Mouse (Mus musculus) kidney, adult 2 months (tissue): Measurements from ENCODE around the gene Rnft2.

Experiments
- CTCF ChIP-seq: fragments of 200-500 bp; conservative IDR thresholded peaks from 2 replicates; pipeline ENCODE4 v1.5.1; 2011; ENCODE audit warnings: low read depth, mild to moderate bottlenecking, control low read depth, low read length, moderate library complexity, mixed read lengths; ENCODE audit not compliant: insufficient read depth, insufficient read length
- POLR2A ChIP-seq: fragments of 200-500 bp; IDR thresholded peaks from one replicate; pipeline ENCODE4 v1.6.1; 2011; ENCODE audit warnings: low read depth, low read length, control low read depth

- no peak for TF ChIP-seq POLR2A
- TF ChIP-seq CTCF = no peak
Observed at GRCm38 (mm10) chr5:118260055-118260454, 15.1 kb upstream of the Rnft2 start.
